Mouse (Mus musculus): ENCODE measurements around the gene 9230102O04Rik.

- TF ChIP-seq CTCF (conservative IDR thresholded peaks at IDR 0.05 in 1 of 2, IDR thresholded peaks at IDR 0.05 in 1 of 2; ENCODE audit: low read depth in 2 of 2, low read length in 2 of 2) (no peak), EP300 (IDR thresholded peaks at IDR 0.05; ENCODE audit: low read length) (no peak), CHD2 (IDR thresholded peaks at IDR 0.05; ENCODE audit: low read length) (no peak), KAT2A (IDR thresholded peaks at IDR 0.05; ENCODE audit: insufficient replicate concordance, low read length) (no peak), TBP (conservative IDR thresholded peaks at IDR 0.05; ENCODE audit: low read depth, low read length) (no peak), MAFK (IDR thresholded peaks at IDR 0.05; ENCODE audit: insufficient replicate concordance, low read length) (no peak), TCF12 (IDR thresholded peaks at IDR 0.05; ENCODE audit: low read depth, low read length) (no peak), NELFE (IDR thresholded peaks at IDR 0.05; ENCODE audit: low read depth, low read length) (no peak), ZNF384 (IDR thresholded peaks at IDR 0.05; ENCODE audit: low read depth, low read length) (no peak)
Measured at GRCm38 (mm10) chr2:9880271-9880670, 9.1 kb downstream of the 9230102O04Rik start.
